Mouse (Mus musculus) CD4-positive helper T cell, adult 2 months (primary cell): ENCODE results near the gene Cdc25b.

Experiments
- DNase-seq: peaks from one replicate; pipeline ENCODE4 v3.0.0-alpha.2; 2012; ENCODE audit warnings: low read depth, missing footprints, low spot score

Gene Cdc25b

DNA sequence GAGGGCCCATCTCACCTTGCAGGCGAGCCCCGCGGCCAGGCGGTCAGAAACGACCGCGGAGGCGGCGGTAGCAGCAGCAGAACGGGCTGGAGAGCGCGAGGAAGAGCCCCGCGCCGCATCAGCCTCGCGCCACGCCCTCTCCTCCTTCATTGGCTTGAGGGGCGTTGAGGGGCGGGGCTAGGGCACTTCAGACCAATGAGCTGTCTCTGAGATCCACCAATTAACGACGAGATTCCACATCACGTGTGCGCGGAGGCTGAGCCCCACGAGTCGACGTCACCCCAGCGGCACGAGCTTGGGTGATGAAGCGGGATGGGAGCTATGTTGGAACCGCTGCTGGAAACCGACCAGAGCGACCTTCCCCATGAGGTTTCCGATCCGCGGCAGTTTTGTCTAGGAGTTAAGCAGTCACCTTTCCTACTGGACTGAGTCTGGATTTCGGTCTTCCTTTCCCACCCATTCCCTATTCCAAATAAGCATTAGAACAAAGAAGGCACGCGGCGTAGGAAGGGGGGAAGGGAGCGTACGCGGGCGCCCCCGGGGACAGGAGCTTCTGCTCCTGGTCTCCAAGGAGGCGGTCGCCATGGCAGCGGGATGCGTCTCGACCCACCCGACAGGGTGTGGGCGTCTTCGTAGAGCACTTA is 26.7 kb upstream of the Cdc25b start, which contains the start of gene 1700037H04Rik:
Gene 1700037H04Rik (minus strand): TSS at position 144 of the 644 bp plus-strand sequence.
- DNase-seq, result peak; percentile 98

DNA sequence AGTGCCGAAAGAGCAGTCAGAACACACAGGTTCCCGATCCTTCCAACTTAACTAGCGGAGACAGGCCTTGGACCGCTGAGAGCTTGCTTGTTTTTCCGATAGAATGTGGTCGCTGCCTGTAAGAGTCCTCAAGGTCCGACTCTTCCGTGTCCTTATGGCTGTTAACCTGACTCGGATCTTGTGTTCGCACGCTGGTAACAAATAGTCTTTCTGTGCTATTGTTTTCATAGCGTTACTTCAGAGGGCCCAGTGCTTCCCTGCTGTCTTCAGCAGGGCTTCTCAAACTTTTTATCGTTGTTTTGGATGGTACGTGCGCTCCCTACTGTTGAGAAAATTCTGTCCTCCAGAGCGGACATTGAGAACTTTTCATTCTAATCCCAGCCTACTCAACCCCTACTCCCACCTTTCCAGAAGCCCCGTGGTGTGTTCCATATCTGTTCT is 26.1 kb upstream of the Cdc25b start:
- DNase-seq, result no peak

DNA sequence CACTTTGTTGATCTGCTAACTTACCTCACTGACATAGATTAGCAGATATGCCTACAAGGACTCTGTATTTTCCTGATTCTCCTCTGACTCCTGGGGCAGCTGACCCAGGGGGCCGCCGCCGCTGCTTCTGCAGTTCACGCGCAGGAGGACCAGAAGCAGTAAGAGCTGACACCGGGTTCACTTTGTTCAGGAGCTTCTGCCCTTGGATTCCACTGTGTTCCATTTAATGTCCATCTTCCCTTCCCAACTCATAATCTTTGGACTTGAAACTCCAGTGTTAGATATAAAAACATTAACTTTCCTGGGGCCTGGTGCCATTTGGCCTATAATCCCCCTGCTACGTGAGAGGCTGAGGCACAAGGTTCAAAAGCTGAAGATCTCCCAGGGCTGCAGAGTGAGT is 22.8 kb upstream of the Cdc25b start:
- no peak for DNase-seq

DNA sequence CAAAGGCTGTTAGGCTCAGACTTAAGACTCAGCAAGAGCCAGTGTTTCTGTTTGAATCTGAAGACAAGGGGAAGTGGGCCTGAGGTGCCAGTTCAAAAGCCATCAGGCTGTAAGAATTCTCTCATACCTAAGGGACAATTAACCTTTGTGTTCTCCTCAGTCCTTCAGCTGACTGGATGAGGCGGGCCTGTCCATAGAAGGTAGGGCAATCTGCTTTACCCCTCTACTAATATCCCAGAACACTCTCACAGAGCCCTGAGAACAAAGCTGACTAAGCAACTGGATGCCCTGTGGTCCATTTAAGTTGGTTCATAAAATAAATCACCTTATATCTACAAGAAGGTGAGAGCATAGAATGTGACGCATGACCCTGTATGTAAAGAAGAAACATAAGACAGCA is 20.6 kb upstream of the Cdc25b start:
- DNase-seq, result no peak

DNA sequence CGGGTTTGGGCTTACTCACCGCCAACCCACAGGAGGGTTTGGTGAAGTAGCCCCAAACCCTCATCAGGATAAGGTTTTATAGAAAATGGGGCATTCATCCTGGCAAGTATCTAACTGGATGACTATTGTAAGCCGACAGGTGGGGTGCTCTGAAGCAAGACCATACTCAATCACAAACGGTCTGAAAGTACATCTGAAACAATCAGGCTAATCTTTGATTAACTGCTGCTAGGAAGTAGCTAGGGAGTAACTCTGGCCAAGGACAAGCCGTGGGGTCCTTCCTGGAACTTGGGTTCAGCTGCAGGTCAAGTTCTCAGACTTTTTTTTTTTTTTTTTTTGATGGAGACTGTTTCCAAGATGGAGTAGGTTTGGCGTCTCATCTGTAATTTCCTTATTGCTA is 18.8 kb upstream of the Cdc25b start:
- no peak for DNase-seq

DNA sequence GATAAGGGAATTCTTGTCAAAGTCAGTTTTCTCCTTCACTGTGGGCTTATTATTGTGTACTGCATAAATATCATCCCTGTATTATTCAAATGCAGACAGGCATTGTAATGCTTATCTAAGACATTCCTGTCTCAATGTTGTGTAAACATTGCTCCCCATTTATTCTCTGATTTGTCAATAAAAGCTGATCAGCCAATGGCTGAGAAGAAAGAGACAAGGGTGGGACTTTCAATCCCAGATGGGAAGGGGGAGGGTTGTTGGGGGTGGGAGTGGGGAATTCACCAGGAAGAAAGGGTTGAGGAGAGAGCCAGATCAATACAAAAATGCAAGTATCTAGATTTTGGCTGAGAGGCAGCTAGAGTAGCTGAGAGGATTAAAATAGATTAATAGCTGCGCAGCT is 17.8 kb upstream of the Cdc25b start:
- DNase-seq, result no peak

DNA sequence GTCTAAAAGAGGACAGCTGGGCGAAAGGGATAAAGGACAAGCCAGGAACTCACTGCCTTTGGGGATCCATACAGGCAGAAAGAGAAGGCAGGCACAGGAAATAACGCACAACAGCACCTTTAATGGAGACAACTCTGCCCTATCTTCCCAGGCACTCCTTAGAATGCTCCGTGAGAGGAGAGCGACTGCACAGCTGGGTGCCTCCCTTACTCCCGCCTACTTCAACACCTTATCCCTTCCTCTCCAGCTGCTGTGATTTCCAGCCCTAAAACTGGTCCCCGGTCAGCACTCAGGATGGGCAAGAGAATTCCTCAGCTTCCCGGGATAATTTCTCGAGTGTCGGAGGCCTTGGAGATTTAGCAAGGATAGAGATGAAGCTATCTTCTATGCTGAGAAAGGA is 15.8 kb upstream of the Cdc25b start:
- no peak for DNase-seq

DNA sequence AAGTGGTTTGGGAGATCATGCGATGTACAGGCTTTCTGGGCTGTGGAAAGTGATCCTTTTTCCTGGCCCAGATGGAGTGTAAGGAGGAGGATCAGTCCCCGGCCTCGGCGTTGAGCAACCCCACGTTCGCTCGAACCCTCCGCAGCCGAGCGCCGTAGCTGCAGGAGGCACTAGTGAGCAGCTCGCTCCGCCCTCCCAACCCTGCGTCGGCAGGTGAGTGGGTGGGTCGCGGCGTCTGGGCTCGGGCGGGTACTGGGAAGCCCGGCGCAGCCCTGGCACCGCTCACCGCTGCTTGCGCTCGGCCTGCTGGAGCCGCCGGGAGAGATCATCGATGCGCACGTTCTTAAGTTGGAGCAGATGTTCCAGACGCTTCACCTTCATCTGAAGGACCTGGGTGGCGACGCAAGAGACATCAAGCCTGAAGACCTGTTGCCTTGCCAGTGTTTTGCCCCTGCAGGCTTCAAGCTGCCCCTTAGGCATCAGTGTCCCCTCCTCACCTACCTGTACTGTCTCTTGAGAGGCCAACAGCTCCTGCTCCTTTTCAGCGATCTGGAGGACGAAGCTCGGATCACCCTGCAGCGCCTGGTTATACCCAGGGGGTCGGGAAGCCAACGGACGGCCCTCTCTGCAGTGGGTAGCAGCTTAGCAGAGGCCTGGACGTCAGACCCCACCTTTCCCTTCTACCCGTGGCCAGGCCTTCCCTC is 15.2 kb upstream of the Cdc25b start:
- peak; percentile 47 for DNase-seq

DNA sequence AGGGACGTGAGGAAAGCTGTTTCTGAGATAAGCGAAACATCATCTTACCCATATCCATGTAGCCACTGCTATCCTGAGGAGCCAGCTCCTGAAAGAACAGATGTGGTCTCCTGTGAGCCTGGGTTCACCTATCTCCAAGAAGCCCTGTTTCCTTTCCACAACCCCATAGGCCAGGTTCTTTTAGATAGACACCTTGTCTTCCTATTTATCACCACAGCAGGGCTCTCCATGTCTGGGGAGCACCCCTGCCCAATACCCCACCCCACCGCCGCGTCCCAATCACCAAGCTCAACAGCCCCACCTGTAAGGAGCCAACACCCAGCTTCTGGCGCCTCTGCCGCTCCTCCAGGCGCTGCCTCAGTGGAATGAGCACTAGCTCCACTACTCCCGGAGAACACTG is 14.4 kb upstream of the Cdc25b start:
- no peak for DNase-seq

DNA sequence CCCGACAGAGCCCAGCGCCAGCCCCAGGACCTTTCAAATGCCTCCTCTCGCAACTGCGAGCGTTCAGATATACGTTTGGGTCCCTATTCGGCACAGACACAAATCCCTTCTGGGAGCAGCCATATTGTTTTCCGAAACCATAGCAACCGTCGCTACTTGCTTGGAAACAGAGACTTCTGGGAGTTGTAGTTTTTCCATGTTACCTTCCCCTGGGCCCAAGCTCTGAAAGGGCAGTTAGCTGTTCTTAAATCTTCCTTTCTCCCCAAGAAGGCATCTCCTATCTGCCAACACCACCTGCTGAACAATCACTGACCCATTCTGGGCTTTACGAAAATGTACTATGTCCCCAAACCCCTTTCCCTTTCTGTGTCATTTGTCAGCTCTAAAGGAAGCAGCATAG is 12.0 kb upstream of the Cdc25b start:
- peak; percentile 86 for DNase-seq

DNA sequence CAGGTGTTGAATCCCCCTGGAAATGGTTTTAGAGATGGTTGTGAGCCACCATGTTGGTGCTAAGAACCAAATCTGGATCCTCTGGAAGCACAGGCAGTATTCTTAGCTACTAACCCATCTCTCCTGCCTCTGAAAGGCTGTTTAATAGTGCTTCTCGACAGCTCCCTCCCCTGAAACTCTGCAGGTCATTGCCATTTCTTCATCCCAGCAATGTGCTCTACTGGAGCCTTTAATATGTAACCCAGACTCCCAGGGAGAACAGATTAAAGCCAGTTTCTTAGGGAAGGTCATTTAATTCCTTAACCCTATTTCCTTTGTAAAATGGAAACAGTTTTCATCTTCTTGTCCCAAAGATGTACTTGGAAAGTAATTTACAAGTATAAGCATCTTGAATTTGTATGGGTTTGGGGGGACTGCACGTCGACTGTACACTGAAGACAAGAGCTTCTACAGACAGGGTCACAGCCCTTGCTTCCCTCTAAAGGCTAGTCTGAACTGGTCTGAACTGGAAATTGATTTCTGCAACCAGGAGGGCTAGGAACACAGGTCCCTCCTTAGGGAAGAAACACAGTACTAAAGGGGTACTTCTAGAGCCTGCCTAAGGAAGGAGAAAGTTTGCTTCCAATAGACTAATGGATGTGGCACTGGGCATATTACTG is 11.3 kb upstream of the Cdc25b start:
- no peak for DNase-seq

DNA sequence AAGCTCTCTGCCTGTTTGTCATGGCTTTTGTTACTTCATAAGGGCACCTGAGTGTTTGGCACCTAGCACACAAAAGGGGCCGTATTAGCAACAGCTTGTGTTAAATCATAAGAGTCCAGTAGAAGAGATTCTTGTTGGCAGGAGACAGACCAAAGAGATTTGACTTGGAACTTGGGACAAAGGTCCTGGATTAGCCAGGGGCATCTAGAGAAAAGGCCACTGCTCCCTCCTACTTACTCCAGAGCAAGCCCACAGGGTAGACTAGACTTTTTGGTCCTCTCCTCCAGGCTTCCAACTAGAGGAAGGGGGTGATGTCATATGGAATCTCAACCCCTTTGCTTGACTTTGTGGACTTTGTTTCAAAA is 10.8 kb upstream of the Cdc25b start:
- no peak for DNase-seq

DNA sequence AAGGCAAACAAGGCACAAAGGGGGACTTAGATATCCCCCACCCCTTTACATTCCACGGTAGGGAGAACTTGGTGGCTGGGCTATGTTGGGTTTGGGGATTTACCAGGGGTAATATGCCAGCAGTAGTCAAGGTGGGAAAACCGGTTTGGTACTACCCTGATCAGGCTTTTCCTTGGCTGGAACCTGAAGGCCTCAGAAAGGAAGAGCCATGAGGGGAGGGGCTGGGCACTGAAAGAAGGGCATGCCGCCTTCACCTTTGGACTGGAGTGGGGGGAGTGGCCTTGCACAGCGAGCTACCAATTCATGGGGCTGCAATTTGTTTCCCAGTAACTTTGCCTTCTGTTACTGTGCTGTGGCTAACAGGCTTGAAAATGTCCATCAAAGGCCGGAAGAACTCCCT is 10.3 kb upstream of the Cdc25b start:
- DNase-seq, result no peak

DNA sequence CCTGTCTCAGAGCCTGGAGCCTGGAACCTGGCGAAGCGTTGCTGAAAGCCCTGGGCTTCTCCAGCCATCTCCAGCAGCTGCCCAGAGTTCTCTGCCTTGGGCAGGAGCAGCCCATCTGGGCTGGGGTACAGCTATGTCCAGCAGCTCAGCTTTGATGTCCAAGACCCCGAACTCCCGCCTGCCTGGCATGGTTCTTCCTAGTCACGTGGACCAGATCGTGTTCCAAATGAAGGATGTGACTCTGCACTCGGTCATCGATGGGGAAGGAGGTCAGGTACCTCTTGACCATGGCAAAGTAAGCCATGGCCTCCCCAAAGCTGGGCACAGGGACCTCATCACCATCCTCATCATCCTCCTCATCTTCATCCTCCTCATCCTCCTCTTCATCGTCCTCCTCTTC is 8.8 kb upstream of the Cdc25b start:
- DNase-seq, result no peak

DNA sequence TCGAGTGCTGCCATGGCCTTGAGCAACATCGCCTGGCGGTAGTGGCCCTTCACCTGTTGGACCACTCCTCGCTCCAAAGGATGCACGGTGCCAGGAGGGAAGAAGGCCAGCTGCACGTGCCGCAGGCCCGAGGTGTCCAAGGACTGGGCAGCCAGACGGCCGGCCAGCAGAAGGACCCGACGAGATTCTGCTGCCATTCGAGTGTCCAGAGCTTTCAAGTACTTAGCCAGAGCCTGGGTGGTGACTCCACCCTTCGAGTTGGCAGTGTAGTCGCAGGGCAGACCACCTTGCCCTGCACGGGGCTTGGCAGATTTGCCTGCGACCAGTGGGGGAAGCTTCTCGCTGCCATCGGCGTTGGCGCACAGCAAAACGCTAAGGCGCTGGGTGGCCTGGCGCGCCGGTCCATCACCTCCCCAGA is 7.9 kb upstream of the Cdc25b start:
- peak; percentile 31 for DNase-seq

DNA sequence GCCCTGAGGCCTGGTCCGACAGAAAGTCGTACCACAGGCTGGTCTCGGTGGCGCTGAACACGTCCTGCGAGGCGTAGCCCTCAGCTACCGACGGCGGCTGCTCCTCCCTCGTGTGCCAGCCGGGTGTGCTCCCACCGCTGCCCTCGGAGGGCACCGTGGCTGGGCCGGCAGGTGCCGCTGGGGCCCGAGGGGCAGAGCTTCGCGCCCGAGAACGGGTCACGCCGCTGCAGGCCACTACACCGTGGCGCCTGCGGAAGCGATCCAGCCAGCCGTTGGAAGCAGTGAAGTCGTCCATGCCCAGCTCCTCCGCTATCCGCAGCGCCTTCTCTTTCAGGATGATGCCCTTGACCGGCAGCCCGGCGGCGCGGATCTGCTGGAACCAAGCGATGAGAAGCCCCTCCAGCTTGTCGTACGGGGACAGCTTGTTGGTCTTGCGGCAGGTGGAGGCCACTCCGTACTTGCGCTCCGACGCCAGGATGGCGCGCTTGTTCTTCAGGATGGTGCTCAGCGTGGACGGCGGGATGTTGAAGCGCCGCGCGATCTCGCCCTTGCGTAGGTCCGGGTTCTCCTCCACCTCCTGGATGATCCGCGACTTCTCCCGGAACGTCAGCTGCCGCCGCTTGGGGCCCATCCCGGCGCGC is 7.4 kb upstream of the Cdc25b start:
- peak; percentile 64 for DNase-seq

DNA sequence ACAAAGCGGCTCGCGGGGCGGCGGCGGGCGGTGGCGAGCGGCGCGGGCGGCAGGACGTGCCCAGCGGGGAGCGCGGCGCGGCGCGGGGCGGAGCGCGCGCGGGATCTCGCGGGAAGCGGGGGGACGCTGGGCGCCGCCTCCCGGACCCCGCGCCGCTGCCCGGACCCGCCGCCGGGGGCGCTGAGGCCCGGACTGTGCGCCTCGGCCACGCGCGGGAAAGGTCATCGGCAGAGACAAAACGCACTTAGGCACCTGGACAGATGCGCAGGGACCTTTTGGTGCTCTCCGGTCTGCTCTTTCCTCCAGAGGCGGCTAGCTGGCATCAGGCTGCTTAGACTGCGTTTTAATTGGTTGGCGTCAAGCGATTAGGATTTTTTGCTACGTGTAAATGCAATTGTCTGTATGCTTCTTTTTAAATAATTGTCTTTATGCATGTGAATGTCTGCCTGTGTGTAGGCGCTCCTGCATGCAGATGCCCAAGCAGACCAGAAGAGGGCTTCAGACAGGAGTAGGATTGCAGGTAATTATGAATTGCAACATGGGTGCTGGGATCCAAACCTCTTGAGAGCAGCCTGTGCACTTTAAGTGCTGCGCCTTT is 6.7 kb upstream of the Cdc25b start, which contains the start of gene Cenpb:
Gene Cenpb (minus strand): TSS at position 78 of the 598 bp plus-strand sequence.
- DNase-seq, result peak; percentile 78

DNA sequence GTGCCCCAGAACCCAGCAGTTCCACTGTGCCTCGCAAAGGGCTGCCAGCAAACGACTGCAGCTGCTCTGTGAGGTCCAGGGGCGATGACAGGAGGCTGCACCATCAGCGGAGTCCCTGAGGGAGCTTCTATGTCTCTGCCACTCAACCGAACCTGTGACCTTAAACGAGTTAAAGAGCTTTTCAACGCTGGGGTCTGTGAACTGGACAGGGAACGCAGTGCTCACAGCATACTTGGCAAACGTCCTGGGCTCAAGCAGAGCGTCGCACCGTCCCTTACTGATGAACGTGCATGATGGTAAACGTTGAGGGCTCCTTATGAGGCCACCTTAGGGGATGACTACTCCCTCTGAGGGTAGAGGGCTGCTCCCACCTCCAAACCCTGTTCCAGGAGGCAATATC is 406 bp upstream of the Cdc25b start:
- DNase-seq, result no peak

DNA sequence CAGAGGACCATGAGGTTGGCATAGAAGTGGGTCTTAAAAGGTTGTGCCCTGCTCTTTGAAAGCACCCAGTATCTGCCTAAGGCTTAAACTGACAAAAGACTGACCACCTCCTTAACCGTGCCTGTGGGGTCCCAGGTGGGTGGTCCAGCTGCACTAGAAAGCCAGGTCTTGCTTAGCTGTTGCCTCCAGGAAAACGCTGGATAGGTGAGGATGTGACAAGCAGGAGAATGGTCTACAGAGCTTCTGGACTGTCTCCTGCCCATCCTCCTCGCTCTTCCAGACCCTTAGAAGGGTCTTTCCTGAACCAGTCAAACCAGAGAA is 813 bp downstream of the Cdc25b start:
- DNase-seq, result no peak

DNA sequence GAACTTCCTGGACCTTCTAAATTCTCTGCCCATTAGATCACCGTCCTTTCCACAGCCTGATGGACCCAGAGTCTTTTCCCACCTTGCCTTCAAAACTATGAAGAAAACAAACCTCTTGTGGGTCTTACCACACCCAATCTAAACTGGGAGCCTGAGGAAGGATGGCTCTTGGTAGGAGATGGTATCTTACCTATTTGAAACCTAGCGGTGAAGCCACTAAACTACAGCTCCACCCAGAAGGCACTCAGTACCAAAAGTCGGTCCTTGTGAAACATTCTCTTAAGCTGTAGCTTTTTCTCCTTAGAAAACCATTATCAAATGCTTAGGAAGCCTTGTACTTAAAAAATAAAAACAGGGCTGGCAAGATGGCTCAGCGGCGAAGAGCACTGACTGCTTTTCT is 1.6 kb downstream of the Cdc25b start:
- DNase-seq, result peak; percentile 56

DNA sequence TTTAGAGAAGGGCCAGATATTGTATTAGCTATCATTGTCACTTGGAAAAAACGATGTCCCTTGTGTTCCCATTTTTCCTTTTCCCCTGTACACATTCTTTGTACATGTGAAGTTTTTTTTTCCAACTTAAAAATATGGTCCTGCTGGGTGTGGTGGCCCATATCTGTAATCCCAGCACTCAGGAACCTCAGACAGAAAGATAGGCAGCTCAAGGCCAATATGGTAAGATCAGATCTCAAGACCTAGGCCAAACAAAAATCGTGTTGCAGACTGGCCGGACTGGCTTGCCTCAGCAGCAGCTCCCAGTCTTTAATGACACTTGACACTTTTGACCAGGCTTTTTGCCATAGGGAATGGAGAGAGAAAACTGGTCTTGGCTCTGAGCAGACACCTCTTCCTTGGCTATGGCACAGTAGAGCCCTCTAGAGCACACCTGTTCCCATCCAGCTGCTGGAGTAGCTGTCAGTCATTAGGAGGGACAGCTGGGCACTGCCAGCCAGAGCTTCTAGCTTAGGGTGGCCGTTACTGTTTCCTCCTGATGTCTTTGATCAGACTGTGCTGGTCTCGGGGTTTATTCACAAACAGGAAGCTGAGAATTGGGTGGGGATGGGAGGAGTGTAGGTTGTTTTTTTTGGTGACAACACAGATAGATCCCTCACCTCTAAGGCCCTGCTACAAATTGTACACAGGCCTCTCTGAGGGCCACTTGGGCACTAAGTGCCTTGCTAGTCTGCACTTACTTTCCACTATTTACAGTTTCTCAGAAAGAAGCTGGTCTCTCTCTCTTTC is 3.0 kb downstream of the Cdc25b start:
- peak; percentile 67 for DNase-seq
